ENCODE assay signal across 10 mouse cellular contexts in the genomic region with DNA sequence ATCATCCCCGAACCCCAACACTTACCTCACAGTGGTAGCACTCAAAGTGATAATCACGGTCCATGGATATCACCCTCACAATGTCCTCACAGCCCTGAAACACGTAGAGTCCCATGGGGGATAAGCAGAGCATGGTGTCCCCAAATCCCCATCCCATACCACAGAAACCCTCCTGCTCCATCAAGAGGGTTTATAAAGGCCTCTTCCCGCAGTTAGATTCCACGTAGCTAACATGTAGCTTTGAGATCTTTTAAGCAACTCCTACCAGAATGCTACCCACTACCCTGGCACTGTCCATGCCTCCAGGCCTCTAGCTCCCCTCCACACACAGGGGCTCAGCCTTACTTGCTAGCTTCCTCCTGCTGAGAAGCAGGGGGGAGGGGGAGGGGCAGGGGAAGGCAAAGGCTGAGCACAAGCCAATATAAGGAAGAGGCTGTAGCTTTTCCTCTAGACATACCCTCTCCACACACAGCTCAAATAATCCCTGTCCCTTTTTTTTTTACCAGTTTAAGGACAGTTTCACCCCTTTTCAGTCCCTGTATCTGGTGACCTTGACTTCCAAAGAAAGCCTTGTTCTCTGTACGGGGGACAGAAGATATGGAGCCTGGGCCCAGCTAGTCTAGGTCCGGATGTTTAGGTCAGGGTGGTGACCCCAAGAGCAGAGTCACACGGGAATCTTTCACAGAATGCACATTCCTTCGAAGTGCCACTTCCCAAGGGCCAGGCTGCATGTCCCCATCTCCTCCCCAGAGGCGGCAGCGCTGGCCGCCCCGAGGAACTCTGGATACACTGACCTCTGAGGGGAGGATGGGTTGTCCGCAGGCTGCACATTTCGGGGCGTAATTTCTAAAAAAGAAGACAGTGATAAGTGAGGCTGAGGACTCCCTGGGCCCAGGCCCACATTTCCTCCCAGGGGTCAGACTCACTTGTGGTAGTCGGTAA. TPM values are rescaled to one million over a fixed set of nuclear protein-coding genes. Genes with fewer than 3 reads are reported as not detected.
A peak's percentile ranks its signal among the peaks of the same experiment; 100 is the strongest.
DNase-seq lines count a peak whose midpoint lies in the region; ATAC-seq and TF ChIP-seq lines count a peak whose summit lies in the region.
"Had no signal": no experiment of that assay in that cellular context is flagged by ENCODE, and none has a peak within 500 bp of the region (broad histone marks: within the 10 kb centered on the region; RNA-seq: fewer than 3 reads in every experiment).

No protein-coding gene starts in this region.

- TF ChIP-seq POLR2A in ES-Bruce4 (IDR thresholded peaks at IDR 0.05; ENCODE audit: insufficient read depth, low read length) = no peak

- H3K4me1 ChIP-seq in hindbrain, embryonic 10.5 days (replicated peaks) = peaks cover 59% of the 10 kb centered on the region
- H3K4me1 ChIP-seq in hindbrain, postnatal 0 days (ENCODE audit: insufficient read depth, low read length) = no peaks in the 10 kb centered on the region
- H3K4me1 ChIP-seq in ES-Bruce4 (ENCODE audit: control insufficient read depth, insufficient read depth, low read length) = peaks cover 9% of the 10 kb centered on the region
- peaks cover 45% of the 10 kb centered on the region for H3K4me1 ChIP-seq in forebrain, embryonic 13.5 days
- H3K4me1 ChIP-seq in lung, embryonic 16.5 days (replicated peaks; ENCODE audit: control insufficient read depth, insufficient read depth, low read length) = peaks cover 23% of the 10 kb centered on the region

- H3K27ac ChIP-seq in hindbrain, embryonic 10.5 days = peak overlapping the region; percentile 74
- H3K27ac ChIP-seq in hindbrain, postnatal 0 days = no peak overlapping the region
- peak overlapping the region; percentile 70 for H3K27ac ChIP-seq in ES-Bruce4 (ENCODE audit: insufficient read depth, low read length)
- 0 out of 2 replicates have a peak overlapping the region, but pooled peaks have one; percentile 44 for H3K27ac ChIP-seq in forebrain, embryonic 13.5 days
- H3K27ac ChIP-seq in lung, embryonic 16.5 days (ENCODE audit: low read length) = peak overlapping the region; percentile 10; the same call in 1 of the 2 replicates
- H3K27ac ChIP-seq: neural tube, embryonic 12.5 days had no signal

- no peak overlapping the region for H3K4me2 ChIP-seq in hindbrain, postnatal 0 days (ENCODE audit: low read depth, low read length)
- no peak overlapping the region for H3K4me2 ChIP-seq in forebrain, embryonic 13.5 days
- no peak overlapping the region for H3K4me2 ChIP-seq in lung, embryonic 16.5 days (ENCODE audit: low read depth, low read length)
- H3K4me2 ChIP-seq: neural tube, embryonic 12.5 days had no signal

- TF ChIP-seq CTCF in hindbrain, postnatal 0 days (IDR thresholded peaks at IDR 0.05; ENCODE audit: low read depth) = no peak
- TF ChIP-seq CTCF in ES-Bruce4 (IDR thresholded peaks at IDR 0.05; ENCODE audit: low read depth, low read length) = no peak

- H3K27me3 ChIP-seq in hindbrain, embryonic 10.5 days (ENCODE audit: insufficient read depth, poor library complexity, severe bottlenecking) = no peaks in the 10 kb centered on the region
- no peaks in the 10 kb centered on the region for H3K27me3 ChIP-seq in hindbrain, postnatal 0 days (ENCODE audit: insufficient read depth, low read length)
- H3K27me3 ChIP-seq in ES-Bruce4 (ENCODE audit: control insufficient read depth, insufficient read depth, low read length, poor library complexity, severe bottlenecking) = no peaks in the 10 kb centered on the region
- 0 out of 2 replicates have a peak, but pooled peaks cover 4% of the 10 kb centered on the region for H3K27me3 ChIP-seq in forebrain, embryonic 13.5 days
- no peaks in the 10 kb centered on the region for H3K27me3 ChIP-seq in lung, embryonic 16.5 days (ENCODE audit: control insufficient read depth, insufficient read depth, low read depth, low read length)
- H3K27me3 ChIP-seq: neural tube, embryonic 12.5 days had no signal

- TF ChIP-seq EP300 in ES-Bruce4 (IDR thresholded peaks at IDR 0.05; ENCODE audit: insufficient read depth, low read depth, low read length) = 0 out of 2 replicates have a peak, but pooled peaks have one; percentile 16

- 0 out of 2 replicates have a peak overlapping the region, but pooled peaks have one; percentile 12 for H3K4me3 ChIP-seq in hindbrain, embryonic 10.5 days
- H3K4me3 ChIP-seq in hindbrain, postnatal 0 days (ENCODE audit: low read length) = no peak overlapping the region
- H3K4me3 ChIP-seq in ES-Bruce4 (ENCODE audit: low read depth, low read length) = no peak overlapping the region
- H3K4me3 ChIP-seq in forebrain, embryonic 13.5 days = no peak overlapping the region
- no peak overlapping the region for H3K4me3 ChIP-seq in lung, embryonic 16.5 days (ENCODE audit: low read length)
- H3K4me3 ChIP-seq: neural tube, embryonic 12.5 days had no signal

- H3K9me3 ChIP-seq in hindbrain, embryonic 10.5 days = no peaks in the 10 kb centered on the region
- H3K9me3 ChIP-seq in hindbrain, postnatal 0 days (ENCODE audit: low read length) = no peaks in the 10 kb centered on the region
- no peaks in the 10 kb centered on the region for H3K9me3 ChIP-seq in ES-Bruce4 (replicated peaks; ENCODE audit: control insufficient read depth, insufficient read depth, low read length, poor library complexity, severe bottlenecking)
- no peaks in the 10 kb centered on the region for H3K9me3 ChIP-seq in forebrain, embryonic 13.5 days (replicated peaks)
- H3K9me3 ChIP-seq in lung, embryonic 16.5 days (ENCODE audit: control insufficient read depth, low read length) = no peaks in the 10 kb centered on the region
- H3K9me3 ChIP-seq: neural tube, embryonic 12.5 days had no signal

- WGBS in hindbrain, embryonic 10.5 days = 48% methylated on average over 17 of the region's 17 CpGs
- WGBS in hindbrain, postnatal 0 days = 62% methylated on average over 17 of the region's 17 CpGs
- WGBS in forebrain, embryonic 13.5 days = 65% methylated on average over 17 of the region's 17 CpGs
- 55% methylated on average over 17 of the region's 17 CpGs for WGBS in lung, embryonic 16.5 days

- no peak for ATAC-seq in hindbrain, postnatal 0 days
- ATAC-seq in forebrain, embryonic 13.5 days = no peak
- no peak for ATAC-seq in lung, embryonic 16.5 days (ENCODE audit: low read depth)
- ATAC-seq in erythroblast, adult 5-6 weeks (replicated peaks; ENCODE audit: low FRiP score, poor library complexity, severe bottlenecking) = no peak
- ATAC-seq in CD4-positive, CD25-positive, alpha-beta regulatory T cell, adult 4 months = no peak

- peak; percentile 43 for DNase-seq in hindbrain, embryonic 10.5 days (ENCODE audit: low spot score)
- no peak for DNase-seq in hindbrain, postnatal 0 days (ENCODE audit: low spot score)
- no peak for DNase-seq in layer of hippocampus, adult 18-20 months (ENCODE audit: low spot score in 2 of 2)

- peaks cover 84% of the 10 kb centered on the region for H3K36me3 ChIP-seq in hindbrain, embryonic 10.5 days
- H3K36me3 ChIP-seq in hindbrain, postnatal 0 days (ENCODE audit: insufficient read depth, low read length) = no peaks in the 10 kb centered on the region
- peaks cover 54% of the 10 kb centered on the region for H3K36me3 ChIP-seq in ES-Bruce4 (ENCODE audit: control insufficient read depth, insufficient read depth, low read length, poor library complexity, severe bottlenecking)
- H3K36me3 ChIP-seq in forebrain, embryonic 13.5 days (ENCODE audit: poor library complexity, severe bottlenecking) = peaks cover 43% of the 10 kb centered on the region
- peaks cover 30% of the 10 kb centered on the region for H3K36me3 ChIP-seq in lung, embryonic 16.5 days (ENCODE audit: control insufficient read depth, insufficient read depth, low read length)

- no peak overlapping the region for H3K9ac ChIP-seq in hindbrain, postnatal 0 days (replicated peaks; ENCODE audit: low read length)
- peak overlapping the region; percentile 20 for H3K9ac ChIP-seq in ES-Bruce4 (ENCODE audit: low read depth, poor library complexity, severe bottlenecking)
- 0 out of 2 replicates have a peak overlapping the region, but pooled peaks have one; percentile 16 for H3K9ac ChIP-seq in forebrain, embryonic 13.5 days
- H3K9ac ChIP-seq in lung, embryonic 16.5 days (ENCODE audit: low read length) = no peak overlapping the region
- H3K9ac ChIP-seq: neural tube, embryonic 12.5 days had no signal

RNA-seq across cellular contexts. Expression of a gene that starts 7.6 kb away (rescaled TPM):
- 66.2 and 81.3 TPM in 2 replicates for polyA plus RNA-seq in hindbrain, embryonic 10.5 days (2016; fragmentation: Nextera tagmentation; extraction: Ambion mirVana)
- total RNA-seq in hindbrain, postnatal 0 days (2014; rRNA removed) = 9.8 and 11.2 TPM in 2 replicates
- 5.7 and 6.1 TPM in 2 replicates for polyA plus RNA-seq in hindbrain, postnatal 0 days (2015; fragmentation: Nextera tagmentation; extraction: Ambion mirVana)
- polyA plus RNA-seq in ES-Bruce4 (2011; ENCODE audit: insufficient read depth, insufficient read length, low read depth, missing spikeins) = 112 TPM in 2 replicates
- polyA plus RNA-seq in forebrain, embryonic 13.5 days (2015; fragmentation: Nextera tagmentation; extraction: Ambion mirVana) = 18.8 and 20.3 TPM in 2 replicates
- polyA plus RNA-seq in lung, embryonic 16.5 days (2015; fragmentation: Nextera tagmentation; extraction: Ambion mirVana) = 41.1 and 41.2 TPM in 2 replicates
- not detected in 2 replicates for total RNA-seq in erythroblast, adult 5-6 weeks (2015; ENCODE audit: low replicate concordance)
- total RNA-seq in erythroblast, adult 5-6 weeks (2017; ENCODE audit: low replicate concordance) = 0.85 TPM in 1 of 2 replicates, not detected in the other
- under 1 TPM; 0.86 to 0.89 TPM for total RNA-seq in layer of hippocampus, adult 18-20 months (2021)
- polyA plus RNA-seq in CD4-positive, CD25-positive, alpha-beta regulatory T cell, adult 4 months (2017; shearing (Covaris generic)) = not detected

RNA-seq across cellular contexts. Expression of a gene that starts 15.3 kb away (rescaled TPM):
- polyA plus RNA-seq in hindbrain, embryonic 10.5 days (2016; fragmentation: Nextera tagmentation; extraction: Ambion mirVana) = 47.5 and 55.0 TPM in 2 replicates
- 19.1 and 28.9 TPM in 2 replicates for total RNA-seq in hindbrain, postnatal 0 days (2014; rRNA removed)
- polyA plus RNA-seq in hindbrain, postnatal 0 days (2015; fragmentation: Nextera tagmentation; extraction: Ambion mirVana) = 21.2 and 23.8 TPM in 2 replicates
- 68.6 and 72.3 TPM in 2 replicates for polyA plus RNA-seq in ES-Bruce4 (2011; ENCODE audit: insufficient read depth, insufficient read length, low read depth, missing spikeins)
- 39.7 and 43.1 TPM in 2 replicates for polyA plus RNA-seq in forebrain, embryonic 13.5 days (2015; fragmentation: Nextera tagmentation; extraction: Ambion mirVana)
- polyA plus RNA-seq in lung, embryonic 16.5 days (2015; fragmentation: Nextera tagmentation; extraction: Ambion mirVana) = 52.3 and 57.1 TPM in 2 replicates
- 13.0 and 30.6 TPM in 2 replicates for total RNA-seq in erythroblast, adult 5-6 weeks (2015; ENCODE audit: low replicate concordance)
- 39.4 and 42.9 TPM in 2 replicates for total RNA-seq in erythroblast, adult 5-6 weeks (2017; ENCODE audit: low replicate concordance)
- 1 to 10 TPM; 2.6 to 3.4 TPM for total RNA-seq in layer of hippocampus, adult 18-20 months (2021)
- 10 to 100 TPM; 21.0 to 28.8 TPM for polyA plus RNA-seq in CD4-positive, CD25-positive, alpha-beta regulatory T cell, adult 4 months (2017; shearing (Covaris generic))

RNA-seq across cellular contexts. Expression of a gene that starts 36.1 kb away (rescaled TPM):
- polyA plus RNA-seq in hindbrain, embryonic 10.5 days (2016; fragmentation: Nextera tagmentation; extraction: Ambion mirVana) = 8.3 and 9.5 TPM in 2 replicates
- 4.8 and 6.8 TPM in 2 replicates for total RNA-seq in hindbrain, postnatal 0 days (2014; rRNA removed)
- 2.5 and 3.9 TPM in 2 replicates for polyA plus RNA-seq in hindbrain, postnatal 0 days (2015; fragmentation: Nextera tagmentation; extraction: Ambion mirVana)
- polyA plus RNA-seq in ES-Bruce4 (2011; ENCODE audit: insufficient read depth, insufficient read length, low read depth, missing spikeins) = 8.4 and 9.2 TPM in 2 replicates
- polyA plus RNA-seq in forebrain, embryonic 13.5 days (2015; fragmentation: Nextera tagmentation; extraction: Ambion mirVana) = 8.3 and 9.4 TPM in 2 replicates
- polyA plus RNA-seq in lung, embryonic 16.5 days (2015; fragmentation: Nextera tagmentation; extraction: Ambion mirVana) = 11.6 and 12.7 TPM in 2 replicates
- total RNA-seq in erythroblast, adult 5-6 weeks (2015; ENCODE audit: low replicate concordance) = 1.3 and 4.4 TPM in 2 replicates
- total RNA-seq in erythroblast, adult 5-6 weeks (2017; ENCODE audit: low replicate concordance) = 1.0 and 1.4 TPM in 2 replicates
- 1 to 10 TPM; 5.6 TPM for total RNA-seq in layer of hippocampus, adult 18-20 months (2021)
- polyA plus RNA-seq in CD4-positive, CD25-positive, alpha-beta regulatory T cell, adult 4 months (2017; shearing (Covaris generic)) = 1 to 10 TPM; 3.7 to 6.9 TPM

RNA-seq across cellular contexts. Expression of a gene that starts 48.1 kb away (rescaled TPM):
- polyA plus RNA-seq in hindbrain, embryonic 10.5 days (2016; fragmentation: Nextera tagmentation; extraction: Ambion mirVana) = 500 and 517 TPM in 2 replicates
- 181 and 204 TPM in 2 replicates for total RNA-seq in hindbrain, postnatal 0 days (2014; rRNA removed)
- polyA plus RNA-seq in hindbrain, postnatal 0 days (2015; fragmentation: Nextera tagmentation; extraction: Ambion mirVana) = 411 and 417 TPM in 2 replicates
- polyA plus RNA-seq in ES-Bruce4 (2011; ENCODE audit: insufficient read depth, insufficient read length, low read depth, missing spikeins) = 206 and 225 TPM in 2 replicates
- polyA plus RNA-seq in forebrain, embryonic 13.5 days (2015; fragmentation: Nextera tagmentation; extraction: Ambion mirVana) = 462 and 492 TPM in 2 replicates
- polyA plus RNA-seq in lung, embryonic 16.5 days (2015; fragmentation: Nextera tagmentation; extraction: Ambion mirVana) = 352 and 366 TPM in 2 replicates
- total RNA-seq in erythroblast, adult 5-6 weeks (2015; ENCODE audit: low replicate concordance) = 47.7 and 51.0 TPM in 2 replicates
- 12.9 and 18.1 TPM in 2 replicates for total RNA-seq in erythroblast, adult 5-6 weeks (2017; ENCODE audit: low replicate concordance)
- total RNA-seq in layer of hippocampus, adult 18-20 months (2021) = 100 to 1,000 TPM; 209 to 210 TPM
- 100 to 1,000 TPM; 154 to 163 TPM for polyA plus RNA-seq in CD4-positive, CD25-positive, alpha-beta regulatory T cell, adult 4 months (2017; shearing (Covaris generic))

RNA-seq across cellular contexts. Expression of a gene that starts 51.5 kb away (rescaled TPM):
- 0.04 and 0.16 TPM in 2 replicates for polyA plus RNA-seq in hindbrain, embryonic 10.5 days (2016; fragmentation: Nextera tagmentation; extraction: Ambion mirVana)
- 0.05 TPM in 1 of 2 replicates, not detected in the other for total RNA-seq in hindbrain, postnatal 0 days (2014; rRNA removed)
- 0.16 and 0.21 TPM in 2 replicates for polyA plus RNA-seq in hindbrain, postnatal 0 days (2015; fragmentation: Nextera tagmentation; extraction: Ambion mirVana)
- 0.21 and 0.64 TPM in 2 replicates for polyA plus RNA-seq in ES-Bruce4 (2011; ENCODE audit: insufficient read depth, insufficient read length, low read depth, missing spikeins)
- 0.04 TPM in 1 of 2 replicates, not detected in the other for polyA plus RNA-seq in forebrain, embryonic 13.5 days (2015; fragmentation: Nextera tagmentation; extraction: Ambion mirVana)
- polyA plus RNA-seq in lung, embryonic 16.5 days (2015; fragmentation: Nextera tagmentation; extraction: Ambion mirVana) = 1.2 and 4.3 TPM in 2 replicates
- not detected in 2 replicates for total RNA-seq in erythroblast, adult 5-6 weeks (2015; ENCODE audit: low replicate concordance)
- 0.26 TPM in 1 of 2 replicates, not detected in the other for total RNA-seq in erythroblast, adult 5-6 weeks (2017; ENCODE audit: low replicate concordance)
- under 1 TPM; 0.25 to 0.54 TPM for total RNA-seq in layer of hippocampus, adult 18-20 months (2021)
- polyA plus RNA-seq in CD4-positive, CD25-positive, alpha-beta regulatory T cell, adult 4 months (2017; shearing (Covaris generic)) = not detected
- total RNA-seq: gastrocnemius, adult 8-10 months had no signal
- polyA plus RNA-seq: neural tube, embryonic 12.5 days had no signal

Comparison
In these comparisons a context has a peak if more than half of its experiments do, and no peak if none do; other contexts are left out.
1. H3K9ac ChIP-seq: peak in ES-Bruce4 (single experiment) and forebrain, embryonic 13.5 days (single experiment); none in hindbrain, postnatal 0 days (single experiment) and lung, embryonic 16.5 days (single experiment).